Mouse (Mus musculus): ENCODE data around the gene Nubpl.

Nubpl gene

GRCm38 (mm10) chr12:52248531-52248930 lies 151.0 kb downstream of the Nubpl start:
- no peak for DNase-seq

GRCm38 (mm10) chr12:52254089-52254488 lies 156.6 kb downstream of the Nubpl start:
- DNase-seq, result no peak

- DNase-seq, result no peak
These were observed 170.6 kb downstream of the Nubpl start for GRCm38 (mm10) chr12:52268131-52268530.

GRCm38 (mm10) chr12:52272828-52273227 lies 175.3 kb downstream of the Nubpl start:
- no peak for DNase-seq

- no peak for DNase-seq
These were observed 178.8 kb downstream of the Nubpl start for GRCm38 (mm10) chr12:52276320-52276719.

GRCm38 (mm10) chr12:52281232-52281631 lies 183.7 kb downstream of the Nubpl start:
- DNase-seq, result no peak

- DNase-seq, result no peak
These were observed 186.9 kb downstream of the Nubpl start for GRCm38 (mm10) chr12:52284471-52284870.

- no peak for DNase-seq
These were observed 189.3 kb downstream of the Nubpl start for GRCm38 (mm10) chr12:52286802-52287201.

- peak; percentile 65 for DNase-seq
These were observed 191.0 kb downstream of the Nubpl start for GRCm38 (mm10) chr12:52288537-52288936.

GRCm38 (mm10) chr12:52288941-52289567 lies 191.5 kb downstream of the Nubpl start:
- DNase-seq, result no peak

GRCm38 (mm10) chr12:52289594-52289993 lies 192.1 kb downstream of the Nubpl start:
- DNase-seq, result no peak

- DNase-seq, result no peak
These were observed 196.4 kb downstream of the Nubpl start for GRCm38 (mm10) chr12:52293931-52294330.

GRCm38 (mm10) chr12:52297988-52298387 lies 200.5 kb downstream of the Nubpl start:
- no peak for DNase-seq

- DNase-seq, result no peak
These were observed 201.1 kb downstream of the Nubpl start for GRCm38 (mm10) chr12:52298683-52299082.

GRCm38 (mm10) chr12:52302961-52303360 lies 205.4 kb downstream of the Nubpl start:
- no peak for DNase-seq

- DNase-seq, result peak; percentile 69
These were observed 208.8 kb downstream of the Nubpl start for GRCm38 (mm10) chr12:52306348-52306747.

- no peak for DNase-seq
These were observed 209.9 kb downstream of the Nubpl start for GRCm38 (mm10) chr12:52307331-52307982.

- DNase-seq, result no peak
These were observed 211.1 kb downstream of the Nubpl start for GRCm38 (mm10) chr12:52308628-52309027.

GRCm38 (mm10) chr12:52314818-52315217 lies 217.3 kb downstream of the Nubpl start:
- no peak for DNase-seq

- DNase-seq, result no peak
These were observed 220.1 kb downstream of the Nubpl start for GRCm38 (mm10) chr12:52317635-52318034.

- DNase-seq, result no peak
These were observed 220.9 kb downstream of the Nubpl start for GRCm38 (mm10) chr12:52318426-52318825.

GRCm38 (mm10) chr12:52319156-52319555 lies 221.6 kb downstream of the Nubpl start:
- DNase-seq, result no peak

GRCm38 (mm10) chr12:52328488-52328887 lies 231.0 kb downstream of the Nubpl start:
- DNase-seq, result no peak

GRCm38 (mm10) chr12:52335142-52335765 lies 237.7 kb downstream of the Nubpl start:
- no peak for DNase-seq
